Mouse (Mus musculus) forebrain, postnatal 0 days (tissue): ENCODE measurements around the gene Optn. TPM values are rescaled to one million over a fixed set of nuclear protein-coding genes. Genes with fewer than 3 reads are reported as not detected.

Experiments used
- ATAC-seq: fragments of 200-750 bp; cut with Nextera tagmentation; 2 replicates; pipeline ENCODE4 v1.8.0; 2017; ENCODE audit warnings: mild to moderate bottlenecking, moderate library complexity
- DNase-seq: peaks from one replicate; pipeline ENCODE4 v3.0.0-alpha.2; 2015
- H3K27ac ChIP-seq: fragments of 300-500 bp; sonication (generic); 2 replicates; pipeline ENCODE4 v1.5.1; 2014; ENCODE audit warnings: low read depth, mild to moderate bottlenecking, antibody characterized with exemption, low read length, moderate library complexity, mixed read lengths
- H3K27me3 ChIP-seq: fragments of 300-500 bp; sonication (generic); 2 replicates; pipeline ENCODE4 v1.6.1; 2014; ENCODE audit warnings: mild to moderate bottlenecking, low read length, mixed read lengths; ENCODE audit not compliant: insufficient read depth
- H3K36me3 ChIP-seq: fragments of 300-500 bp; sonication (generic); 2 replicates; pipeline ENCODE4 v1.6.1; 2014; ENCODE audit warnings: mild to moderate bottlenecking, moderate library complexity; ENCODE audit not compliant: insufficient read depth
- H3K4me1 ChIP-seq: fragments of 300-500 bp; sonication (generic); 2 replicates; pipeline ENCODE4 v1.6.1; 2014; ENCODE audit warnings: antibody characterized with exemption; ENCODE audit not compliant: insufficient read depth
- H3K4me2 ChIP-seq: fragments of 300-500 bp; sonication (generic); 2 replicates; pipeline ENCODE4 v1.6.1; 2014; ENCODE audit warnings: low read depth, mild to moderate bottlenecking, moderate library complexity
- H3K4me3 ChIP-seq: fragments of 300-500 bp; sonication (generic); 2 replicates; pipeline ENCODE4 v1.5.1; 2014; ENCODE audit warnings: low read depth, low read length, mixed read lengths
- H3K9ac ChIP-seq: fragments of 300-500 bp; sonication (generic); 2 replicates; pipeline ENCODE4 v1.6.1; 2014; ENCODE audit warnings: mild to moderate bottlenecking
- H3K9me3 ChIP-seq: fragments of 300-500 bp; sonication (generic); 2 replicates; pipeline ENCODE4 v1.6.1; 2016; ENCODE audit warnings: low read length
- CTCF ChIP-seq: sonication (generic); IDR thresholded peaks from 2 replicates; pipeline ENCODE4 v1.5.1; 2016; ENCODE audit warnings: antibody characterized with exemption, control low read depth, low read depth
- WGBS: fragments of 180-500 bp; shearing (Covaris S2); extraction: QIAGEN DNeasy Blood & Tissue Kit; methylation state at CpG from one replicate; pipeline ENCODE4 v1.1.7; 2014; 5-methylcytosine and 5-hydroxymethylcytosine counted together
- polyA plus RNA-seq: library from polyadenylated mRNA; unstranded; fragments of >200 nt; fragmentation: Nextera tagmentation; extraction: Ambion mirVana; gene quantifications from 2 replicates; pipeline ENCODE4 v1.2.1, GENCODE M21; 2015
- total RNA-seq: library from RNA; depleted of rRNA; stranded (reverse); fragments of >200 nt; gene quantifications from 2 replicates; pipeline ENCODE4 v1.2.3, GENCODE M21; 2014

Optn gene
- total and polyA plus RNA-seq, 2 experiments from 2014 or later, result 16.7 to 25.1 TPM

- H3K4me3 ChIP-seq, result no peak overlapping the region
- H3K4me2 ChIP-seq, result no peak overlapping the region
- no peaks in the 10 kb centered on the region; the same call in 1 of the 2 replicates for H3K36me3 ChIP-seq
- no peaks in the 10 kb centered on the region for H3K9me3 ChIP-seq
- no peak overlapping the region for H3K27ac ChIP-seq
- no peak for TF ChIP-seq CTCF
- H3K9ac ChIP-seq, result no peak overlapping the region
- H3K27me3 ChIP-seq, result no peaks in the 10 kb centered on the region
- 55% methylated on average over 7 of the region's 7 CpGs for WGBS
- DNase-seq, result peak; percentile 53
- H3K4me1 ChIP-seq, result 0 out of 2 replicates have a peak, but pooled peaks cover under 1% of the 10 kb centered on the region
- peak; percentile 68 for ATAC-seq
Observed at GRCm38 (mm10) chr2:5031215-5031614, 32.6 kb downstream of the Optn start.

GRCm38 (mm10) chr2:5029808-5030207, 34.0 kb downstream of the Optn start:
- 82% methylated on average over 4 of the region's 4 CpGs for WGBS
- H3K27ac ChIP-seq, result no peak overlapping the region
- H3K9me3 ChIP-seq, result no peaks in the 10 kb centered on the region
- DNase-seq, result no peak
- no peak for TF ChIP-seq CTCF
- H3K27me3 ChIP-seq, result no peaks in the 10 kb centered on the region
- no peak overlapping the region for H3K9ac ChIP-seq
- no peaks in the 10 kb centered on the region for H3K4me1 ChIP-seq
- ATAC-seq, result no peak
- no peaks in the 10 kb centered on the region; the same call in 1 of the 2 replicates for H3K36me3 ChIP-seq
- no peak overlapping the region for H3K4me2 ChIP-seq
- H3K4me3 ChIP-seq, result no peak overlapping the region

- 92% methylated on average over 7 of the region's 7 CpGs for WGBS
- no peaks in the 10 kb centered on the region; the same call in 1 of the 2 replicates for H3K36me3 ChIP-seq
- no peak overlapping the region for H3K4me3 ChIP-seq
- no peak overlapping the region for H3K9ac ChIP-seq
- H3K9me3 ChIP-seq, result no peaks in the 10 kb centered on the region
- no peaks in the 10 kb centered on the region for H3K4me1 ChIP-seq
- DNase-seq (no peak), ATAC-seq (no peak)
- H3K27me3 ChIP-seq, result no peaks in the 10 kb centered on the region
- H3K4me2 ChIP-seq, result no peak overlapping the region
- no peak for TF ChIP-seq CTCF
- H3K27ac ChIP-seq, result no peak overlapping the region
Observed at GRCm38 (mm10) chr2:5028047-5028446, 35.8 kb downstream of the Optn start.

- H3K9me3 ChIP-seq, result no peaks in the 10 kb centered on the region
- no peak overlapping the region for H3K4me3 ChIP-seq
- no peaks in the 10 kb centered on the region for H3K27me3 ChIP-seq
- ATAC-seq, result no peak
- 58% methylated on average over 6 of the region's 6 CpGs for WGBS
- TF ChIP-seq CTCF, result no peak
- no peaks in the 10 kb centered on the region; the same call in 1 of the 2 replicates for H3K36me3 ChIP-seq
- H3K27ac ChIP-seq, result no peak overlapping the region
- no peak overlapping the region for H3K9ac ChIP-seq
- DNase-seq, result no peak
- no peak overlapping the region for H3K4me2 ChIP-seq
- H3K4me1 ChIP-seq, result no peaks in the 10 kb centered on the region
Observed at GRCm38 (mm10) chr2:5027057-5027456, 36.8 kb downstream of the Optn start.

DNA sequence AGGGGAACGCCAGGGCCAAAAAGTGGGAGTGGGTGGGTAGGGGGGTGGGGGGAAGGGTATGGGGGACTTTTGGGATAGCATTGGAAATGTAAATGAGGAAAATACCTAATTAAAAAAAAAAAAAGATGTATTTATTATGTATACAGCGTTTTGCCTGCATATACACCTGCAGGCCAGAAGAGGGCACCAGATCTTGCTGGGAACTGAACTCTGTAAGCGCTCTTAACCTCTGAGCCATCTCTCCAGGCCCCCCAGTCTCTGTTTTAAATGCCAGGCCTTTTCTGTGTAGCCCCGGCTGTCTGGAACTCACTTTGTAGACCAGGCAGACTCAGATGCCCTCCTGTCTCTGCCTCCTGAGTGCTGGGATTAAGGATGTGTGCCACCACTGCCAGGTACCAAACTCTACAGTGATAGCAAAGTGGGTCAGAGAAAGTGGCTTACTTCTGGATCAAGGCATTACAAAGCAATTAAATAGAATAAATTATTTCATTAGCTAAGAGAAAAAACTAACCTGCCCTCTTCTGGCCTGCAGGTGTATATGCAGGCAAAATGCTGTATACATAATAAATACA, 38.6 kb downstream of the Optn start:
- Histone ChIP-seq H3K4me3 (no peak overlapping the region), H3K27ac (no peak overlapping the region), H3K4me1 (no peaks in the 10 kb centered on the region), H3K27me3 (no peaks in the 10 kb centered on the region), H3K9ac (no peak overlapping the region), H3K36me3 (no peaks in the 10 kb centered on the region; the same call in 1 of the 2 replicates), H3K4me2 (no peak overlapping the region), H3K9me3 (no peaks in the 10 kb centered on the region)
- ATAC-seq, result no peak
- WGBS, result 47% methylated on average over 3 of the region's 4 CpGs
- no peak for TF ChIP-seq CTCF
- no peak for DNase-seq

DNA sequence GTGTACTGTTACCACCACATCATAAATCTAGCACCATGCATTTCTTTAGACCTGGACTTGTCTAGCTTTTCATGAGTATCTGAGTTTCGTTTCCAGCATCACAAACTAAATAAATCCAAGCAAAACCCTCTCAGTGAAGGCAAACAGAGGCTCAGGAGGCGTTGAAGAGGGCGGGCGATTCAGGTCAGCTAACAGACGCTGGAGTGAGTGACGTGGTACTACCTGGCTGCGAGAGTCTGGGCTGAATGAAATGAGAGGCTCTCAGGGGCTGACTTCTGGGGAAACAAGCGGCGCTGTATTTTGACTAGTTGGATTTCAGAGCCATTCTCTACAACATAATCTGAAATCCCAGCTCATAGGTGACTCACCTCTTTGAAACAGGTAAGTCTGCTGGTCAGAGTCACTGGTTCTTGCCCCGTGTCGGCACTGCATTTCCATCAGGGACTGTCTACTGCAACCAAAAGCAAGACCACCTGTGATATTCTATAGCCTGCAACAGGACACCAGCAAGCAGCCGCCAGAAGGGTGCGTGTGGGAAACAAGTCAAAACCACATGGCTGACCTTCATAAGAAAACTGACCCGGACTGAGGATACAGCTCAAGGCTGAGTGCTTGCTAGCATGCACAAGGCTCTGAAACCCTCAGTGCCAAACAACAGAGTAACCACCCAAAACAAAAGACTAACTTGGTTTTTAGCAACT, 40.0 kb downstream of the Optn start:
- no peaks in the 10 kb centered on the region for H3K4me1 ChIP-seq
- no peak overlapping the region for H3K4me2 ChIP-seq
- ATAC-seq (no peak), DNase-seq (no peak)
- no peaks in the 10 kb centered on the region; the same call in 1 of the 2 replicates for H3K36me3 ChIP-seq
- no peaks in the 10 kb centered on the region for H3K9me3 ChIP-seq
- no peak overlapping the region for H3K27ac ChIP-seq
- no peaks in the 10 kb centered on the region for H3K27me3 ChIP-seq
- TF ChIP-seq CTCF, result no peak
- no peak overlapping the region for H3K9ac ChIP-seq
- H3K4me3 ChIP-seq, result no peak overlapping the region
- WGBS, result 84% methylated on average over 14 of the region's 14 CpGs

DNA sequence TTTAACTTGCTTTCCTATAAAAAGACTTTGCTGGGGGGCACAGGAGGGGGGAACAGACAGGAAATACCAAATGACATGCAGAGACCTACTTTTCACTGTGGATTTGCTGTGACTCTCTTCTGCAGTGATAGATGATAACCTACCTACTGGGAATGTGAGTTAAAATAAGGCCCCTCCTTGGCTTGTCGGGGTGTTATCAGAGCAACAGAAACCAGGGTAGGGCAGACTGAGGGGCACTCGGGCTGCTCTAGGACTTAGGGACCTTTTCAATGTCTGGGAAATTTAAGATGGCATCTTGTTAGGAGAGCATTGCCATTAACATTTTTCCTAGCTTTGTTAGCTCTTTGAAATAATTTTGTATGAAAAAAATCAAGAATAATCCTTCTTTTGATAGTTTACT, 40.6 kb downstream of the Optn start:
- DNase-seq (no peak), ATAC-seq (no peak)
- H3K36me3 ChIP-seq, result no peaks in the 10 kb centered on the region; the same call in 1 of the 2 replicates
- no peaks in the 10 kb centered on the region for H3K4me1 ChIP-seq
- no peak overlapping the region for H3K4me3 ChIP-seq
- no peak overlapping the region for H3K9ac ChIP-seq
- no peak for TF ChIP-seq CTCF
- no peaks in the 10 kb centered on the region for H3K9me3 ChIP-seq
- no peaks in the 10 kb centered on the region for H3K27me3 ChIP-seq
- 83% methylated on average over 2 of the region's 2 CpGs for WGBS
- H3K4me2 ChIP-seq, result no peak overlapping the region
- no peak overlapping the region for H3K27ac ChIP-seq
